Mouse (Mus musculus) kidney, adult 2 months (tissue): ENCODE measurements around the gene Prkce.

Experiments
- CTCF ChIP-seq: fragments of 200-500 bp; conservative IDR thresholded peaks from 2 replicates; pipeline ENCODE4 v1.5.1; 2011; ENCODE audit warnings: low read depth, mild to moderate bottlenecking, control low read depth, low read length, moderate library complexity, mixed read lengths; ENCODE audit not compliant: insufficient read depth, insufficient read length
- POLR2A ChIP-seq: fragments of 200-500 bp; IDR thresholded peaks from one replicate; pipeline ENCODE4 v1.6.1; 2011; ENCODE audit warnings: low read depth, low read length, control low read depth

DNA sequence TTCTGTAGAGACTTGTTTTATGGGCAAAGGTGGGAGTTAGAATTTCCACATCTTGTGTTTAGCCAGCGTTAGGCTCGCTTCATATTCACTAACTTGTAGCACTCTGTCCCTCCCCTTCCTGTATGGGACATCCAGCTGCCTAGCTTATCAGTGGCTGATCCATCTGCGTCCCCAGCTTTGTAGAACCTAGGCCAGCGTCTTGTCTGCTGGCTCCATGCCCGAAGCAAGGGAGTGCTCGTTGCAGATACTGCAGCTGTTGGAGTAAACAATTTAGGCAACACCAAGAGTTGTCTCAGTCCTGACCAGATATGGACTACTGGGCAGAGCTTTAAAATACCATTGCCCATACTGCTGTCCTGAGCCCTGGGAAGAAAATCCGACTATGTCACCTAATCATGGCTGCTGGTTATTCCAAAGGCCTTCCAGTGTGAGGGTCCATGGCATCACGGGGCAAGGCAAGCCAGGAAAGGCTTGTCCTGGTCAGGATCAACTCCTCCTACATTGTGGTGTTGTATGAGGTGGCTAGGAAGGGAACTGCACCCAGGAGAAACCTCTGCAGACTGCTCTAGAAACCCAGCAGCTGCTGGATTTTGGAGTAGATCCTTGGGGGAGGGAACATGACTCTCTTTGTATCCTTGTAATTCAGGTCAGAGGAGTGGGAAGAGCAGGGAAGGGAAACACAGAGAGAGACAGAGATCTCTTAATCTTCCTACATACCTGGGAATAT lies 146.0 kb downstream of the Prkce start:
- TF ChIP-seq CTCF (no peak), POLR2A (no peak)
